Mouse (Mus musculus) midbrain, embryonic 11.5 days (tissue): ENCODE measurements at regions not wholly inside any gene's neighbourhood (a gene's known extent, or its start where the extent isn't known, plus 50 kb on each side); places are given as distances from the start of the nearest gene placed in this dataset.

ENCODE experiments used
- ATAC-seq: fragments of 200-750 bp; cut with Nextera tagmentation; 2 replicates; pipeline ENCODE4 v1.8.0; 2017; ENCODE audit warnings: moderate TSS enrichment, moderate library complexity; ENCODE audit not compliant: low FRiP score
- DNase-seq: peaks from one replicate; pipeline ENCODE4 v3.0.0; 2015; ENCODE audit warnings: low spot score; ENCODE audit errors: missing footprints
- H3K27ac ChIP-seq: fragments of 300-500 bp; sonication (generic); 2 replicates; pipeline ENCODE4 v1.5.1; 2014; ENCODE audit warnings: low read depth, low read length
- H3K27me3 ChIP-seq: fragments of 300-500 bp; sonication (generic); 2 replicates; pipeline ENCODE4 v1.6.1; 2014; ENCODE audit warnings: mild to moderate bottlenecking, low read length, moderate library complexity, mixed read lengths; ENCODE audit not compliant: control insufficient read depth, insufficient read depth
- H3K36me3 ChIP-seq: fragments of 300-500 bp; sonication (generic); 2 replicates; pipeline ENCODE4 v1.6.1; 2014; ENCODE audit warnings: mild to moderate bottlenecking, low read length, moderate library complexity, mixed read lengths; ENCODE audit not compliant: control insufficient read depth, insufficient read depth
- H3K4me1 ChIP-seq: fragments of 300-500 bp; sonication (generic); 2 replicates; pipeline ENCODE4 v1.6.1; 2014; ENCODE audit warnings: low read length; ENCODE audit not compliant: control insufficient read depth, insufficient read depth
- H3K4me2 ChIP-seq: fragments of 300-500 bp; sonication (generic); 2 replicates; pipeline ENCODE4 v1.6.1; 2014; ENCODE audit warnings: mild to moderate bottlenecking, moderate library complexity
- H3K4me3 ChIP-seq: fragments of 300-500 bp; sonication (generic); 2 replicates; pipeline ENCODE4 v1.5.1; 2014; ENCODE audit warnings: low read depth, low read length
- H3K9ac ChIP-seq: fragments of 300-500 bp; sonication (generic); 2 replicates; pipeline ENCODE4 v1.6.1; 2014; ENCODE audit warnings: low read length
- H3K9me3 ChIP-seq: fragments of 300-500 bp; sonication (generic); 2 replicates; pipeline ENCODE4 v1.6.1; 2016; ENCODE audit warnings: low read length; ENCODE audit not compliant: control insufficient read depth
- WGBS: fragments of 180-500 bp; shearing (Covaris S2); extraction: QIAGEN DNeasy Blood & Tissue Kit; methylation state at CpG from one replicate; pipeline ENCODE4 v1.1.7; 2014; 5-methylcytosine and 5-hydroxymethylcytosine counted together

DNA sequence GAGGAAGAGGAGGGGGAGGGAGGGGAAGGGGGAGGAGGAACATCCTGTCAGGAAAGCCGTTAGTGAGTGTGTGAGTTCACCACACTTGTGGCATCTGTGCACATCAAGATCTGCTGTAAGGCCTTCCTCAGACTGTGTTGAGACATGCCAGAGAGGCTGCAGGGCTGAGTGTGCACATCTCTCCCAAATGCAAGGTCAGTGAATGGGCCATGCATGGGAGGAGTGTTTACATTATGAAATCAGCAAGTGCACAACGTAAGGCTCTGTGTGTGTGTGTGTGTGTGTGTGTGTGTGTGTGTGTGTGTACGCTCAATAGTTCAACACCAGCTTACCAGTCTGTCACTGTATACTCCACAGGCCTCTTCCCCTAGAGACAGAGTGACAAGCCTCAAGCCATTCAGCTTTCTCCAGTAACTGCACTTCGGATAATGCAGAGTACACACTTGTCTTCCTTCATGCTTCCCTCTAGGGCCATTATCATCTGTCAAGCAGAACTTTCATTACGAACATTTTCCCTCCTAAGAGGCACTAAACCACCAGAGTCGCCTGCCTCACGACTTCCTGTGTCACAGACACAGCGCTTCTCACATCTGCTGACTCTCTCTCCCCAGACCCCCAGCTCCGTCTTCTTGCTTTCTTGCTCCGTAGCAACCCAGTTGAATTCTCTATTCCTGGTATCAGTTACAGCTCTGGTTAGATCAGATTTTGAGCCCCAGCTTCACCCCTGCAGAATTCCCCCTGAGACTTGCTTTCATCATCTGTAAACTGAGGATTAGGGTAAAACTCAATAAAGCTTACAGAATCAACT lies 368.4 kb downstream of the Cd83 start:
- 82% methylated on average over 10 of the region's 10 CpGs for WGBS
- no peak overlapping the region for H3K4me3 ChIP-seq
- H3K36me3 ChIP-seq, result no peaks in the 10 kb centered on the region
- H3K27me3 ChIP-seq, result no peaks in the 10 kb centered on the region
- H3K9me3 ChIP-seq, result no peaks in the 10 kb centered on the region; the same call in 1 of the 2 replicates
- H3K4me2 ChIP-seq, result no peak overlapping the region
- no peak overlapping the region for H3K27ac ChIP-seq
- DNase-seq (peak; percentile 72), ATAC-seq (no peak)
- H3K9ac ChIP-seq, result no peak overlapping the region
- no peaks in the 10 kb centered on the region for H3K4me1 ChIP-seq

DNA sequence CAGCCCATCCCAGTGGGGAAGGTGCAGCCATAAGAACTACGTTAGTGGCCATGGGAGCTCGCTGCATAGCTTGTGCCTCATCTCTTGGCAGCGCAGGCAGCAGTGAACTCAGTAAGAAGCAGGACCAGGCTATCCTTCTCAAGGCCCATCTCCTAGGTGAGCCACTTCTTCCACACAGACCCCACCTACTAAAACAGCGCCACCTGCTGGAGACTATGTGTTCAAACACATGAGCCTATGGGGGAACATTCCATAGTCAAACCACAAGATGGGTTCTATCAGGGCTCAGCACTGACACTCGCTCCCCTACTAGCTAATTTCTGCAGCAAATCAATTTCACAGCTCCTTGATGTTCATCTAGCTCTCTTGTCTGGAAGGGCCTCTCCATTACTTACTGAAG lies 369.2 kb downstream of the Cd83 start:
- no peak overlapping the region for H3K9ac ChIP-seq
- H3K4me2 ChIP-seq, result no peak overlapping the region
- peak; percentile 70 for DNase-seq
- H3K27me3 ChIP-seq, result no peaks in the 10 kb centered on the region
- H3K4me3 ChIP-seq, result no peak overlapping the region
- no peaks in the 10 kb centered on the region; the same call in 1 of the 2 replicates for H3K9me3 ChIP-seq
- no peak for ATAC-seq
- WGBS, result 91% methylated on average over 5 of the region's 5 CpGs
- no peaks in the 10 kb centered on the region for H3K4me1 ChIP-seq
- H3K27ac ChIP-seq, result no peak overlapping the region
- no peaks in the 10 kb centered on the region for H3K36me3 ChIP-seq

DNA sequence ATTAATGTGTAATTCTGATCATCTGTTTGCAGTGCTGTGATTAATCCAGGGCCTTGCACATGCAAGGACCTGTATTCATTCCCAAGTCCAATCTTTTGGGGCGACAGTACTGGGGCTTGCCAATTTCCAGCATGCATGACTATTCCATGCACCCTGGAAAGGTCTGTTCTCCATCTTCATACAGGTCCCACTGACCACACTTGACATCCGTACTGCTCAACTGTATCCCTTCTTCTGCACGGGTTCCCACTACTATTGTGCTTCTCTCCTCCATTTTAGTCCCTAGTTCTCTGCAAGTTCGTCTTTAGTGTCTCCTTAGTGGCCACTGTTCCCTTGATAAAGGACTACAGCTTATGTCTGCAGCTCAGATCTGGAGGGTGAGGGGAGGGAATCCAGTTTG lies 371.4 kb downstream of the Cd83 start:
- Histone ChIP-seq H3K27me3 (no peaks in the 10 kb centered on the region), H3K36me3 (no peaks in the 10 kb centered on the region), H3K4me2 (no peak overlapping the region), H3K4me1 (no peaks in the 10 kb centered on the region), H3K27ac (no peak overlapping the region), H3K9ac (no peak overlapping the region), H3K4me3 (no peak overlapping the region), H3K9me3 (no peaks in the 10 kb centered on the region; the same call in 1 of the 2 replicates)
- DNase-seq, result peak; percentile 57
- WGBS, result 85% methylated on average over 4 of the region's 4 CpGs
- ATAC-seq, result no peak

DNA sequence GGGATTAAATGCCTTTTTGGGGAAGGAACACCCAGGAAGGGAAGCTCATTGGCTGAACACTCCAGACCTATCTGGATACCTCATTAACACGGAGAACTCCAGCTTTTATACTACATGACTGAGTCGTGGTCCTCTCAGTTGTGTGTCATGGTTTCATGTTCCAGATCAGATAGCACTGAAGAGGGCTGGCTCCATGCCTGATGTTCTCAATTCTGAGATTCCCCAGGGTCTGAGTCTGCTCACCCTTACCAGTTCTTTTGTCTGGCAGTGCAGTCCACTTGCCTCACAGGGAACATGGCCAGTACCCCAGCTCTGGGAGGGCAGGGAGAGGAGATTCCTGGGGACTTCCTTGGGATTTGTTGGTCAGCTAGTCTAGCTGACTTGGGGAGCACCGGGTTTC lies 372.0 kb downstream of the Cd83 start:
- Histone ChIP-seq H3K27ac (no peak overlapping the region), H3K9me3 (no peaks in the 10 kb centered on the region; the same call in 1 of the 2 replicates), H3K36me3 (no peaks in the 10 kb centered on the region), H3K9ac (no peak overlapping the region), H3K4me3 (no peak overlapping the region), H3K27me3 (no peaks in the 10 kb centered on the region), H3K4me2 (no peak overlapping the region), H3K4me1 (no peaks in the 10 kb centered on the region)
- DNase-seq (no peak), ATAC-seq (no peak)
- WGBS, result 86% methylated on average over 3 of the region's 3 CpGs

DNA sequence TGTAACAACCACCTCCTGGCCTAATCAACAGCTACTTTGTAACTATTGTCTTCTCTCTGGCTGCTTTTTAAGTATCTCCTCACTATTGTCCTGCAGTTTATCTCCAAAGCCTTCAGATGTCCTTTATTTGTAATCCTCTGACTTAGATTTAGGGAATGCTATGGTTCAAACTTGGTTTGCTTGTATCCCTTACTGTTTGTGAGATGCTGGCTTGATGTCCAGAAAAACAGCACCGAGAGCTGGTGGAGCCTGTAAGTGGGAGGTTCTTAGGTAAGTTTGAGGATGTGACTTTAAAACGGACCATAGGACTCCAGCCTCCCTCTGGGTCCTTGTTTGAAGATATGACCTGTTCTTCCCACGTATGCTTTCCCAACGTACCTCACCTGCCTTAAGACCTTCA lies 372.7 kb downstream of the Cd83 start:
- Histone ChIP-seq H3K4me3 (no peak overlapping the region), H3K36me3 (no peaks in the 10 kb centered on the region), H3K4me2 (no peak overlapping the region), H3K27ac (no peak overlapping the region), H3K27me3 (no peaks in the 10 kb centered on the region), H3K9ac (no peak overlapping the region), H3K9me3 (no peaks in the 10 kb centered on the region; the same call in 1 of the 2 replicates), H3K4me1 (no peaks in the 10 kb centered on the region)
- peak; percentile 64 for DNase-seq
- no peak for ATAC-seq
- 85% methylated on average over 4 of the region's 4 CpGs for WGBS

DNA sequence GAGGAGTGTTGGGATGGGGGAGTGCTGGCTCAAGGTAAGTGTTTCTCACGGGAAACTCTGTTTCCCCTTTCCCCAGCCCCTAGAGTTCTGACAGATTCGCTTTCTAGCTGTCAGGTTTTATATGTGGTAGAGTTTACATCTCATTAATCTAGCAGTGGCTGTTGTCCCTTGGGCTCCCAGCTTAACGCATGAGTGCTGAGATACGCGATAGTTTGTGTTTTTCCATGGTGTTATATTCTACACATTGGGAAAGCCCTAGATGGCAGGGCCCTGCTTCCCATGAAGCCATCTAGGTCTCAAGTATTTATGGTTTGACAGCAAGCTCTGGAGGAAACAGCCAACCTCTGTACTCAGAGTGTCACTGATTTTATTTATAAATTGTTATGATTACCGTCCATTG lies 373.8 kb downstream of the Cd83 start:
- Histone ChIP-seq H3K4me3 (no peak overlapping the region), H3K9me3 (no peaks in the 10 kb centered on the region; the same call in 1 of the 2 replicates), H3K4me2 (no peak overlapping the region), H3K27me3 (no peaks in the 10 kb centered on the region), H3K9ac (no peak overlapping the region), H3K27ac (no peak overlapping the region), H3K4me1 (no peaks in the 10 kb centered on the region), H3K36me3 (no peaks in the 10 kb centered on the region)
- ATAC-seq, result no peak
- WGBS, result 86% methylated on average over 6 of the region's 6 CpGs
- peak; percentile 44 for DNase-seq

GRCm38 (mm10) chr13:44159346-44159745 lies 374.8 kb downstream of the Cd83 start:
- Histone ChIP-seq H3K9ac (no peak overlapping the region), H3K4me2 (no peak overlapping the region), H3K4me1 (no peaks in the 10 kb centered on the region), H3K27ac (no peak overlapping the region), H3K36me3 (no peaks in the 10 kb centered on the region), H3K4me3 (no peak overlapping the region), H3K27me3 (no peaks in the 10 kb centered on the region), H3K9me3 (no peaks in the 10 kb centered on the region)
- ATAC-seq (no peak), DNase-seq (no peak)
- 83% methylated on average over 2 of the region's 2 CpGs for WGBS

DNA sequence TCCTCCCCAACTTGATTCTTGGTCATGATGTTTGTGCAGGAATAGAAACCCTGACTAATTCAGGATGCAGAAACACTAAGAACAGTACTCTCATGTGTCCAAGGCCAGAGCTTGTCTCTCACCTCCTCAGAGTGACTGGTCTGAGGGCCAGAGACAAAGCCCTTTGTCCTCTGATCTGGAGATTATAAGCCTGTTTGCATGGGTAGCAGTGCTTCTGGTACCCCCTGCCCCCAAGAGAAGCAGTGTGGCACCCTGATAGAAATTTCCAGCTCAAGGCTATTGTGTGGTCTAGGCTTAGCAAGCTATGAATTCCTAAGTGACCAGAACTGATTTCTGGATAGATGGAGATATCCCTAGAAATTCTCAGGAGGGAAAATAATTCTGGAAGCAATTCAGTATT lies 380.2 kb downstream of the Cd83 start:
- H3K4me2 ChIP-seq, result no peak overlapping the region
- ATAC-seq (no peak), DNase-seq (peak; percentile 83)
- H3K9ac ChIP-seq, result no peak overlapping the region
- no peaks in the 10 kb centered on the region for H3K9me3 ChIP-seq
- no peak overlapping the region for H3K4me3 ChIP-seq
- H3K27ac ChIP-seq, result no peak overlapping the region
- H3K4me1 ChIP-seq, result no peaks in the 10 kb centered on the region
- H3K36me3 ChIP-seq, result no peaks in the 10 kb centered on the region
- no peaks in the 10 kb centered on the region for H3K27me3 ChIP-seq

GRCm38 (mm10) chr13:44167186-44167585 lies 382.6 kb downstream of the Cd83 start:
- H3K36me3 ChIP-seq, result no peaks in the 10 kb centered on the region
- no peak overlapping the region for H3K9ac ChIP-seq
- ATAC-seq (no peak), DNase-seq (peak; percentile 64)
- H3K4me1 ChIP-seq, result no peaks in the 10 kb centered on the region
- no peaks in the 10 kb centered on the region for H3K9me3 ChIP-seq
- H3K4me2 ChIP-seq, result no peak overlapping the region
- no peak overlapping the region for H3K4me3 ChIP-seq
- 83% methylated on average over 9 of the region's 9 CpGs for WGBS
- H3K27me3 ChIP-seq, result no peaks in the 10 kb centered on the region
- no peak overlapping the region for H3K27ac ChIP-seq
